Mouse (Mus musculus) midbrain, embryonic 12.5 days (tissue): ENCODE measurements at regions not wholly inside any gene's neighbourhood (a gene's known extent, or its start where the extent isn't known, plus 50 kb on each side); places are given as distances from the start of the nearest gene placed in this dataset.
"Not testable (repeated sequence)": the region's sequence is repeated elsewhere in the genome, so short reads cannot be mapped to it uniquely, and the experiment has no call there.

Experiments
- ATAC-seq: fragments of 200-750 bp; cut with Nextera tagmentation; 2 replicates; pipeline ENCODE4 v1.8.0; 2017; ENCODE audit warnings: low read depth, moderate TSS enrichment, moderate library complexity; ENCODE audit not compliant: low FRiP score
- H3K27ac ChIP-seq: fragments of 300-500 bp; sonication (generic); replicated peaks from 2 replicates; pipeline ENCODE4 v1.5.1; 2016; ENCODE audit warnings: mild to moderate bottlenecking
- H3K27me3 ChIP-seq: fragments of 300-500 bp; sonication (generic); 2 replicates; pipeline ENCODE4 v1.6.1; 2016; ENCODE audit warnings: mild to moderate bottlenecking
- H3K36me3 ChIP-seq: fragments of 300-500 bp; sonication (generic); 2 replicates; pipeline ENCODE4 v1.6.1; 2016
- H3K4me1 ChIP-seq: fragments of 300-500 bp; sonication (generic); 2 replicates; pipeline ENCODE4 v1.6.1; 2016
- H3K4me2 ChIP-seq: fragments of 300-500 bp; sonication (generic); replicated peaks from 2 replicates; pipeline ENCODE4 v1.6.1; 2016; ENCODE audit warnings: mild to moderate bottlenecking, moderate library complexity
- H3K4me3 ChIP-seq: fragments of 300-500 bp; sonication (generic); 2 replicates; pipeline ENCODE4 v1.5.1; 2016; ENCODE audit warnings: mild to moderate bottlenecking
- H3K9ac ChIP-seq: fragments of 300-500 bp; sonication (generic); replicated peaks from 2 replicates; pipeline ENCODE4 v1.6.1; 2016; ENCODE audit warnings: mild to moderate bottlenecking, moderate library complexity
- H3K9me3 ChIP-seq: fragments of 300-500 bp; sonication (generic); 2 replicates; pipeline ENCODE4 v1.6.1; 2016; ENCODE audit warnings: mild to moderate bottlenecking
- WGBS: fragments of 180-500 bp; shearing (Covaris S2); methylation state at CpG from one replicate; pipeline ENCODE4 v1.1.7; 2016; 5-methylcytosine and 5-hydroxymethylcytosine counted together

GRCm38 (mm10) chr13:7007091-7007490 is 358.5 kb upstream of the Pfkp start:
- no peak for ATAC-seq
- Histone ChIP-seq H3K4me2 (no peak overlapping the region), H3K27me3 (no peaks in the 10 kb centered on the region), H3K4me3 (no peak overlapping the region), H3K4me1 (no peaks in the 10 kb centered on the region), H3K9me3 (no peaks in the 10 kb centered on the region), H3K36me3 (no peaks in the 10 kb centered on the region), H3K9ac (no peak overlapping the region), H3K27ac (no peak overlapping the region)
- 100% methylated on average over 1 of the region's 1 CpGs for WGBS

- ATAC-seq: peak; percentile 84
- H3K27me3 ChIP-seq, H3K9me3 ChIP-seq, H3K4me3 ChIP-seq, H3K4me1 ChIP-seq, H3K36me3 ChIP-seq, H3K9ac ChIP-seq: not testable (repeated sequence)
- 26% methylated on average over 10 of the region's 10 CpGs for WGBS
- Histone ChIP-seq H3K4me2 (peak overlapping the region; percentile 26), H3K27ac (peak overlapping the region; percentile 54; the same call in 1 of the 2 replicates)
These were observed 350.1 kb upstream of the Pfkp start for GRCm38 (mm10) chr13:6998508-6999278.

- Histone ChIP-seq H3K27ac (no peak overlapping the region; the same call in 1 of the 2 replicates), H3K9me3 (no peaks in the 10 kb centered on the region), H3K9ac (no peak overlapping the region), H3K4me3 (no peak overlapping the region), H3K4me2 (peak overlapping the region; percentile 26; the same call in 1 of the 2 replicates), H3K36me3 (no peaks in the 10 kb centered on the region), H3K4me1 (peaks cover 9% of the 10 kb centered on the region; the same call in 1 of the 2 replicates), H3K27me3 (no peaks in the 10 kb centered on the region)
- 64% methylated on average over 9 of the region's 9 CpGs for WGBS
- peak; percentile 63; the same call in 1 of the 2 replicates for ATAC-seq
These were observed 349.5 kb upstream of the Pfkp start for GRCm38 (mm10) chr13:6998094-6998493.

GRCm38 (mm10) chr13:6992323-6992994 is 343.9 kb upstream of the Pfkp start:
- H3K4me1 ChIP-seq: peaks cover 9% of the 10 kb centered on the region
- H3K9me3 ChIP-seq: no peaks in the 10 kb centered on the region
- no peak overlapping the region for H3K9ac ChIP-seq
- no peak for ATAC-seq
- no peak overlapping the region for H3K4me2 ChIP-seq
- 62% methylated on average over 12 of the region's 12 CpGs for WGBS
- H3K27me3 ChIP-seq: no peaks in the 10 kb centered on the region
- H3K36me3 ChIP-seq: no peaks in the 10 kb centered on the region
- no peak overlapping the region for H3K4me3 ChIP-seq
- peak overlapping the region; percentile 25; the same call in 1 of the 2 replicates for H3K27ac ChIP-seq

- Histone ChIP-seq H3K9ac (no peak overlapping the region), H3K27me3 (no peaks in the 10 kb centered on the region), H3K36me3 (no peaks in the 10 kb centered on the region), H3K27ac (peak overlapping the region; percentile 25; the same call in 1 of the 2 replicates), H3K4me3 (no peak overlapping the region), H3K9me3 (no peaks in the 10 kb centered on the region), H3K4me2 (no peak overlapping the region), H3K4me1 (peaks cover 9% of the 10 kb centered on the region)
- peak; percentile 64 for ATAC-seq
- WGBS: 28% methylated on average over 2 of the region's 2 CpGs
These were observed 343.1 kb upstream of the Pfkp start for GRCm38 (mm10) chr13:6991714-6992113.

GRCm38 (mm10) chr13:6985012-6985996 is 336.7 kb upstream of the Pfkp start:
- 67% methylated on average over 23 of the region's 23 CpGs for WGBS
- Histone ChIP-seq H3K4me3 (no peak overlapping the region), H3K27ac (no peak overlapping the region), H3K4me1 (no peaks in the 10 kb centered on the region), H3K9me3 (no peaks in the 10 kb centered on the region), H3K4me2 (no peak overlapping the region), H3K27me3 (no peaks in the 10 kb centered on the region), H3K36me3 (no peaks in the 10 kb centered on the region), H3K9ac (no peak overlapping the region)
- peak; percentile 47; the same call in 1 of the 2 replicates for ATAC-seq

GRCm38 (mm10) chr13:6955713-6956112 is 307.1 kb upstream of the Pfkp start:
- WGBS: 81% methylated on average over 3 of the region's 3 CpGs
- H3K4me3 ChIP-seq: no peak overlapping the region
- no peak overlapping the region for H3K4me2 ChIP-seq
- H3K27ac ChIP-seq: no peak overlapping the region
- H3K36me3 ChIP-seq: no peaks in the 10 kb centered on the region
- no peak for ATAC-seq
- no peaks in the 10 kb centered on the region for H3K4me1 ChIP-seq
- no peaks in the 10 kb centered on the region for H3K27me3 ChIP-seq
- no peaks in the 10 kb centered on the region for H3K9me3 ChIP-seq
- H3K9ac ChIP-seq: no peak overlapping the region

GRCm38 (mm10) chr13:6924136-6924535 is 275.6 kb upstream of the Pfkp start:
- ATAC-seq: no peak
- H3K27ac ChIP-seq: no peak overlapping the region

GRCm38 (mm10) chr13:6922357-6922721 is 273.8 kb upstream of the Pfkp start:
- H3K27ac ChIP-seq: no peak overlapping the region
- WGBS: 32% methylated on average over 2 of the region's 2 CpGs
- no peak for ATAC-seq

More at GRCm38 (mm10) chr13:6924136-6924535, 275.6 kb upstream of the Pfkp start:
- Histone ChIP-seq H3K4me1 (no peaks in the 10 kb centered on the region), H3K9me3 (no peaks in the 10 kb centered on the region), H3K36me3 (no peaks in the 10 kb centered on the region), H3K4me3 (no peak overlapping the region), H3K9ac (no peak overlapping the region), H3K27me3 (no peaks in the 10 kb centered on the region), H3K4me2 (no peak overlapping the region)

GRCm38 (mm10) chr13:6921691-6922356 is 273.2 kb upstream of the Pfkp start:
- WGBS: 63% methylated on average over 6 of the region's 6 CpGs

More at GRCm38 (mm10) chr13:6922357-6922721, 273.8 kb upstream of the Pfkp start:
- H3K36me3 ChIP-seq: no peaks in the 10 kb centered on the region
- no peaks in the 10 kb centered on the region for H3K9me3 ChIP-seq
- no peaks in the 10 kb centered on the region for H3K4me1 ChIP-seq
- H3K27me3 ChIP-seq: no peaks in the 10 kb centered on the region
- H3K4me2 ChIP-seq: no peak overlapping the region
- H3K4me3 ChIP-seq: no peak overlapping the region
- H3K9ac ChIP-seq: no peak overlapping the region

GRCm38 (mm10) chr13:6906000-6906399 is 257.4 kb upstream of the Pfkp start:
- Histone ChIP-seq H3K4me3 (no peak overlapping the region), H3K27me3 (no peaks in the 10 kb centered on the region), H3K4me1 (no peaks in the 10 kb centered on the region), H3K27ac (no peak overlapping the region), H3K9me3 (no peaks in the 10 kb centered on the region), H3K36me3 (no peaks in the 10 kb centered on the region), H3K9ac (no peak overlapping the region), H3K4me2 (no peak overlapping the region)
- no peak for ATAC-seq

More at GRCm38 (mm10) chr13:6921691-6922356, 273.2 kb upstream of the Pfkp start:
- no peaks in the 10 kb centered on the region for H3K9me3 ChIP-seq
- H3K9ac ChIP-seq: no peak overlapping the region
- H3K27ac ChIP-seq: no peak overlapping the region
- no peaks in the 10 kb centered on the region for H3K4me1 ChIP-seq
- H3K36me3 ChIP-seq: no peaks in the 10 kb centered on the region
- no peak for ATAC-seq
- no peak overlapping the region for H3K4me2 ChIP-seq
- H3K27me3 ChIP-seq: no peaks in the 10 kb centered on the region
- H3K4me3 ChIP-seq: no peak overlapping the region
